Mouse (Mus musculus) right cerebral cortex, postnatal 36 days (tissue): ENCODE measurements at regions not wholly inside any gene's neighbourhood (a gene's known extent, or its start where the extent isn't known, plus 50 kb on each side); places are given as distances from the start of the nearest gene placed in this dataset.
"Not testable (repeated sequence)": the region's sequence is repeated elsewhere in the genome, so short reads cannot be mapped to it uniquely, and the experiment has no call there.

ENCODE experiments used
- DNase-seq, 2 experiments: peaks; one replicate each; pipeline ENCODE4 v3.0.0; 2022; ENCODE audit warnings: low spot score in 2 of 2, mixed read lengths in 1 of 2

DNA sequence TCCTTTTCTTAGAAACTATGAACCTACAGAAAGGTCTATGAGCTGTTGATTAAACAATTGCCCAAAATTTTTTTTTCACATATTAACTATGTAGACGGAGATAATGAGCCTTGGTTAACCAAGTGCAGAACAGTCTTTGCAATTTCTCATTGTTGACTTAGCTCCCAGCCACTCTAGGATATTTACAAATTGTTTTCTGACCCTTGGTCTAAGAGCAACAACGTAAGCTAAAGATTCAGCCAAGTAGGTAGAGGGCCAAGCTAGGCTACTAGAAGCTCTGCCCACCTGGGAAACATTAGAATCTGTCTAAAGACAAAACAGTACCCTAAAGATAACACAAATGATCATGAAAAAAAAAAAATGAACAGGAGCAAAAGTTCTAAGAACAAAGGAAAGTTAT, 67.5 kb upstream of the Map9 start:
- no peak for DNase-seq

- DNase-seq = no peak
Measured at GRCm38 (mm10) chr3:82288996-82289395, 68.8 kb upstream of the Map9 start.

DNA sequence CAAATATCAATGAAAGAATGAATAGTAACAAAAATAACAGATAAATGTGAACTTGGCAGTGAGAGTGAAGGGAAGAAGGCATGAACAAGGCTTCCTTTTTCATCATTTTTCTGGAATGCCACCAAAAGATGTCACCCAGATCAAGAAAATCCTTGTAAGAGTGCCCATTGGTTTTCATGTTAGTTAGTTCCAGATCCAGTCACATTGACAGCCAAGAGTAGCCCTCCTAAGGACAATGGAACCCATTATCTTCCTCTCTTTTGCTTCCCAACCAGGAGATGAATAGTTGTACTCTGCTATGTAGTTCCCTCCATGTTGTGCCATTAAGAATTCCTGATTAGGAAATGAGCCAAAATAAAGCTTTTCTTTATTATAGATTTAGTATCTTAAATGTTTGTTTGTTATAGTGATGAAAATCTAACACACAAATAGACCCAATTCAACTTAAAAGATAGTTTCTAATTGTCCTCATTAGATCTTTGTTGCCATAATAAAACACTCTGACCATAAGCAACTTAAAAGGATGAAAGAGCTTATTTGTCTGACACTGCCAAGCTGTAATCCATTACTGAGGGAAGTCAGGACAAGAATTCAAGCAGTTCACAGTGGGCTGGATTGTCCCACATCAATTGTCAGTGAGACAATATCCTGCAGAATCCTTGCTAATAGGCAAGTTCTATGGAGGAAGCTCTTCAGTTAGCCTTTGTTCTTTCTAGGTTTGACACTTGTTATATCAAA, 80.7 kb upstream of the Map9 start:
- DNase-seq = no peak

DNA sequence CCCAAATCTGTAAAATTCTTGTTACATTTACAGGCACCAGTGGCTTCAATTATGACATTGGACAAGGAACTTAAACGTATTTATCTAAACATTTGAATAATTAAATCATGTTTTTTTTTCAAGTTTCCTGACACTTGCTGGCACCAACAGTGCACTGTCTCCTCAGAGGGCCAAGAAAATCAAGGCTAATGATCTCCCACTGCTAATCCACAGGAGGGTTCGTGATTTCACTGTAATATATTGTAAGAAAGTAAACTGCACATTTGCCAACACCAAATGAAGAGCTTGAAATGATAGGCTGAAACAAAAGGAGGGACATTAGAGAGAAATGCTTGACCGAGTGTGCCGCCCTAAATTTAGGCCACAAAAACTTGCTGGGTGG, 82.0 kb upstream of the Map9 start:
- no peak for DNase-seq

DNA sequence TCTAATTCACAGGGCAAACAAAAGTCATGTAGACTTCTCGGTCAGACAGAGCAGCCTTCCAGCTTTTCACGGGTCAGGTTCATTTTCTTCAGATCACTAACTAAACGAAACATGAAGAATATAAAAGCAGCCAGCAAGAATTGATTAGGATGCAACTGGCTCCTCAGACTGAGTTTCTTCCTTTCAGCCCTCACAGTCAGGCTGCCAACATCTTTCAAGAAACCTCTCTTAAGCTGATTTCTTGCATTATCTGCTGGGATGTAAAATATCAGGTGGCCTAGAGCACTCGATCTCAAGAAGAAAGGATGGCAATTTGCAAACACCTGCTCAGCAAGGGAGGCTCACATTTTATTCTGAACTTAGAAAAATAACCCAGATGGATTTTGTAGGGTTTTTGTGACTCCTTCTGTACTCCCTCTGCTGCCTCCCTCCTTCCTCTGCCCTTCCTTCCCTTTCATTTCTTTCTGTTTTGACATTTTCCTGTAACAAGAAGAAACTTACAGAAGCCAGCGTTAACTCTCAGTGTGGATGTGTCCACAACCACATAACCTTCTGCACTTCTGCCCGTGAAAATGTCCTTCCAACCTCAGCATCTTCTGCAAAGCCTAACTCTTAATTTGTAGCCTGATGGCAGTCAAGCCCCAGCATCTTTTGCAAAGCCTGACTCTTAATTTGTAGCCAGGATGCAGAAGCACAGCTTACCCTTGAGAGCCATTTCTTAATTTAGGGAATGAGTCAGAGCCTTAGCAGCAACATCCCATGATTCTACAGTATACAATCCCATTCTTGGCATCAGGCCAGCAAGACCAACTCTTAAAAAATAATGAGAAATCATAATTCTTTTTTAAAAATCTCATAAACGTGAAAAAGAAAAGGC, 82.7 kb upstream of the Map9 start:
- peak; percentile 40 to 52 for DNase-seq

GRCm38 (mm10) chr3:82274196-82274937, 83.5 kb upstream of the Map9 start:
- no peak for DNase-seq

DNA sequence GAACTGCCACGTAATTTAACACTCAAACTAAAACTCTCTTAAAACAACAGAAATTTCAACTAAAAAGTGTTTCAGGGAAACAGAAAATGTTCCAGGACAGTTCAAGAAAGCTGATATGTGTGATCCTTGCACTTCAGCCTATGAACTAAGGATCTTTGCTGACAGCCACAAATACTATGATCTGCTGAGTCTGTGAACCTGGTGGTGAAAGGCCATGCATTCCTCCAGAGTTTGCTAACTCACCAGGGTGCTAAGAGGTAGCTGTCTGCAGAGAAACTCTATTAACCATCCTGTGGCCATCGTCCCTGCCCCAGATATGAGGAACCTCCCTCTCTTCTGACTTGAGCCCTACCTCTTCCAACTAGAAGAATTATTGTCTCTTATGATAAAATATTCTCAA, 84.3 kb upstream of the Map9 start:
- not testable (repeated sequence) for DNase-seq

- no peak for DNase-seq
Measured at GRCm38 (mm10) chr3:82271965-82272364, 85.9 kb upstream of the Map9 start.

DNA sequence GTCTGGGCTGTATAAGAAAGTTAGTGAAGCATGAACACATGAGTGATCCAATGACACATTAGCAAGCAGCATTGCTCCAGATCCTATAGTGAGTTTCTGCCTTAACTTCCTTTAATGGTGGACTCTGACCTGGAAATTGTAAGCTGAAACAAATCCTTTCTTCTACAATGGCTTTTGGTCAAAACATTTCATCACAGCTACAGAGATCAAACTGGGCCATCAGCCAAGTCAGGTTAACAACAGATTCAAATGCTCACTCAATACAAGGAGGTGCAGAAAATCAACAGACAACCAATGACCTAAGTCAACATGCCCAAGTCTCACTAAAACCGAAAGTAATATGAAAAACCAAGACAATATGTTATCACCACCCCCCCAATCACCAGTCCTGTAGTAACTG, 91.9 kb upstream of the Map9 start:
- DNase-seq = no peak

DNA sequence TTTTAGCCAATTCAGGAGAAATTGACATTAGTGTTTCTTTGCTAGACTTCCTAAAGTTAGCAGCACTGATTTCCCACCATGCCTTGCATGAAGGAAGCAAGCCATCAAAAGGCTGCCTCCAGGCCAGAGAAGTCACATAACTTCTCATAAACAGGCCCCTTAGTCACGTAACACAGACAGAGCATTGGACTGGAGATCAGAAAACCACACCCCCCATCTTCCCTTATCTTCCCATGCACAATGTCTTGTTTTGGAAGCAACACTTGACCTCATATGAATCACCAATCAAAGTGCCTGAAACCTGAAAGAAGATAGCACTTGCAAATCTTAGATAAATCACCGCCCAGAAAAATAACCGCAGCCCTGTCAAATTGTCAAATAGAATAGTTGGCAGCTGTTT, 95.9 kb upstream of the Map9 start:
- no peak for DNase-seq

DNA sequence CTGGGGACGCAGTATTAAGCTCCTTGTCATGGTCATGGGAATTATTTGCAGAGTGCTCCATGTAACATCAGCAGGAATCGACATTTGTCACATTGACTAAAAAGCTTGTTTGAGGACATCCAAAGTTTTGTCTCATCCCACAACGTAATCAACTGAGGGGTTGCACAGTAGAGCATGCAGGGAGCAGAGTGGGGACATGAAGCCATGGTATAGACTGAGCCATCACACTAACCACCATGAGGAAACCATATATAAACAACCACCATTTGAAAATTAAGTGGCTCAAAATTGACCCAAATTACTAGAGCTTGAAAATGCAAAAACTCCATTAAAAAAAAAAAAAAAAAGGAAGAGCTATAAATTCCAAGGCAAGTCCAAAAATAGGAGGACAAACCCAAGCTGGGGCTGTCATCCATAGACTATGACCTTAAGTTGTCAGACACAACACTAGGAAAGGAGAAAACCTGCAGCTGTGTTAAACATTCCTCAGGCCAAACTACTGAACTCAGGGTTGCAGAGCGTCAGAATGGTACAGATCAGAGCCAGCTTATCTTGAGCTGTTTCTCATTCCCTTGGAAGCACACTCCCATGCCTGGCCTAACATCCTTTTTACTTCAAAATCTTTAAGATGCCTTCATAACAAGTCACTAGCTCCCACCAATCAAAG, 97.7 kb upstream of the Map9 start:
- DNase-seq = no peak

- peak; percentile 57 to 60 for DNase-seq
Measured at GRCm38 (mm10) chr3:82250796-82251261, 105.2 kb upstream of the Gucy1a1 start.

GRCm38 (mm10) chr3:82249968-82250795, 104.6 kb upstream of the Gucy1a1 start:
- DNase-seq = no peak

DNA sequence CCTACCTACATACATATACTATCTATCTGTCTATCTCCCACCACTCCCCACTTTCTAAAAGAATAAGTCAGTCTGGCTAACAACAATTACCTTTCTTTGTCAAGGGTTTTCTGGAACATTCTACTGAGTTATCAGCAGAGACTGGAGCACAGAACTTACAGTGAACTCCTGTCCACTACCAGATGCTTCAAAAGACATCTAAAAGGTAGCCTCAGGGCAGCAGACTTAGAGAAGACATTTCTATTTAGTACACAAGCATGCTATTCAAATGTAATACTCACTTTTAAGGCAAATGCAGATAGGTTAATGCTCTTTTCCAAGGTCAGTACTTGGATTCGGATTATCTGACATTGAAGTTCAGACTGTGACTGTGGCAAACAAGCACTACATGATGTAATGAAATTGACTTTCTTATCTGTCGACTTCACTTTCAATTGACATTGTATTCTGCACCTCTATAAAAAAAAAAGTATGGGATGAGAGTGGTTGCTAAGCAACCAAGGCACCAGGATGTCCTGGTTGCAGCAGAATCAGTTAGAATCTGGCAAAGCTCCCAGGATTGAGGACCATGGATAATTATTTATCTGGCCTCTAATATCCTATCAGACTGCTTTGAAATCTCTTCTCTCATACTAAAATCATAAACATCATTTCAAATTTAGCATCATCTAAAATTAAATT, 90.9 kb upstream of the Gucy1a1 start:
- DNase-seq = no peak

- DNase-seq = no peak
Measured at GRCm38 (mm10) chr3:82234306-82234705, 88.7 kb upstream of the Gucy1a1 start.

GRCm38 (mm10) chr3:82223379-82223778, 77.8 kb upstream of the Gucy1a1 start:
- no peak for DNase-seq

DNA sequence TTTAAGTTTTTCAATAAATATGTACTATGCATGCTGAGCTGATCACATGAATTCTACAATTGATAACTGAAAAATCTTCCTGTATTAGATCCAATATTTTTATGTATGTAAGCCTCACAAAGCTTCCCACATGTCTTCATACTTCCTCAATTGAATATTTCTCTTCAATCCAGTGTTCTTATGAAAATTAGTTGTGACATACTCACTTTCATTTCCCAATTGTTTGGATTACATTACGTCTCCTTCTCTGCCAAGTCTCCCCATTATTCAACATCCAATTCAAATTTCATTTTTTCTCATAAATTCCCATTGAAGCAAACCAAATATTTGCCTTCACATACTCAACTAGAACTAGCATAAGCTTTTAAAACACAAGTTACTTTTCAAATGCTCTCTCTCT, 76.3 kb upstream of the Gucy1a1 start:
- no peak for DNase-seq

DNA sequence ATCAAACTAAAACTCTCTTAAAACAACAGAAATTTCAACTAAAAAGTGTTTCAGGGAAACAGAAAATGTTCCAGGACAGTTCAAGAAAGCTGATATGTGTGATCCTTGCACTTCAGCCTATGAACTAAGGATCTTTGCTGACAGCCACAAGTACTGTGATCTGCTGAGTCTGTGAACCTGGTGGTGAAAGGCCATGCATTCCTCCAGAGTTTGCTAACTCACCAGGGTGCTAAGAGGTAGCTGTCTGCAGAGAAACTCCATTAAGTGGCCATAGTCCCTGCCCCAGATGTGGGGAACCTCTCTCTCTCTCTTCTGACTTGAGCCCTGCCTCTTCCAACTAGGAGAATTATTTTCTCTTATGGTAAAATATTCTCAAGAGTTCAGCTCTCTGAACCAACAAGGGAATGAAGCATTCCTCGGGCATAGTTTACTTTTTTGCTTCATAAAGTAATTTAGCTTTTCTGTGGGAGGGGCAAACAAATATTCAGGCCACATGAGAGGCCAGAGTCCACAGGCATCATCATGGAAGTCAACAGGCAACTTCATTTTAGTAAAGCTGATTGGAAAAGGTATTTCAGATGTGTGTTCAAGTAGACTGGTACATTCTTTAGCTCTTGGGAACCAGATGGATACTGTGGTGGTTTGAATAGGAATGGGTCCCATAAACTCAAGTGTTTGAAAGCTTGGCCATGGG, 73.8 kb upstream of the Gucy1a1 start:
- not testable (repeated sequence) for DNase-seq

GRCm38 (mm10) chr3:82214566-82215465, 69.2 kb upstream of the Gucy1a1 start:
- no peak for DNase-seq
